Mouse (Mus musculus) gastrocnemius, postnatal 4 days (tissue): ENCODE results near the gene Cdkl3. TPM values are rescaled to one million over a fixed set of nuclear protein-coding genes. Genes with fewer than 3 reads are reported as not detected.
A peak's percentile ranks its signal among the peaks of the same experiment; 100 is the strongest.

Source experiments
- DNase-seq, 2 experiments: peaks; one replicate each; pipeline ENCODE4 v3.0.0; 2021 to 2022; ENCODE audit warnings: low spot score in 2 of 2, mixed read lengths in 2 of 2
- long read RNA-seq, 2 experiments: library from polyadenylated mRNA; stranded (forward); transcript quantifications; one replicate each; pipeline ENCODE4 v2.0.0; 2021
- total RNA-seq, 2 experiments: library from RNA; stranded (reverse); gene quantifications; 2 replicates each; pipeline ENCODE4 v1.2.3; 2021

The Cdkl3 gene
- 10 to 100 TPM; 11.1 to 14.0 TPM for total RNA-seq
- long read RNA-seq, experiment 1, partial matches to known transcripts = 0 of 10 reads
- long read RNA-seq, experiment 1, other reads (novel, unspliced or antisense) = 10 of 10 reads
- long read RNA-seq, experiment 2, partial matches to known transcripts = 0 of 12 reads
- long read RNA-seq, experiment 2, other reads (novel, unspliced or antisense) = 11 of 12 reads

GRCm38 (mm10) chr11:52003772-52004528 lies at the start of gene Cdkl3:
Gene Cdkl3, plus strand, starts transcription at chr11:52004221.
- peak; percentile 86 to 93 for DNase-seq

GRCm38 (mm10) chr11:51956112-51956511 lies 47.9 kb upstream of the Cdkl3 start:
- DNase-seq = no peak

- no peak for DNase-seq
These were observed 46.3 kb upstream of the Cdkl3 start for GRCm38 (mm10) chr11:51957760-51958159.

GRCm38 (mm10) chr11:51959511-51959910 lies 44.5 kb upstream of the Cdkl3 start:
- no peak for DNase-seq

GRCm38 (mm10) chr11:51960061-51960460 lies 44.0 kb upstream of the Cdkl3 start:
- DNase-seq = no peak

GRCm38 (mm10) chr11:51960967-51961471 lies 43.0 kb upstream of the Cdkl3 start:
- no peak for DNase-seq

- DNase-seq = no peak
These were observed 42.3 kb upstream of the Cdkl3 start for GRCm38 (mm10) chr11:51961761-51962160.

GRCm38 (mm10) chr11:51962277-51962676 lies 41.7 kb upstream of the Cdkl3 start:
- DNase-seq = no peak

GRCm38 (mm10) chr11:51966651-51967050 lies 37.4 kb upstream of the Cdkl3 start:
- no peak for DNase-seq

- peak; percentile 86 to 95 for DNase-seq
These were observed 36.3 kb upstream of the Cdkl3 start, which contains the start of gene Cdkn2aipnl for GRCm38 (mm10) chr11:51967443-51968401. Gene Cdkn2aipnl, plus strand, starts transcription at chr11:51967661.

- no peak for DNase-seq
These were observed 35.1 kb upstream of the Cdkl3 start for GRCm38 (mm10) chr11:51968896-51969295.

- DNase-seq = no peak
These were observed 34.5 kb upstream of the Cdkl3 start for GRCm38 (mm10) chr11:51969511-51969910.

GRCm38 (mm10) chr11:51971644-51972043 lies 32.4 kb upstream of the Cdkl3 start:
- no peak for DNase-seq

- peak; percentile 49 to 68 for DNase-seq
These were observed 4.3 kb upstream of the Cdkl3 start for GRCm38 (mm10) chr11:51999611-52000289.

- peak; percentile 91 to 95 for DNase-seq
These were observed 3.6 kb upstream of the Cdkl3 start, which contains the start of gene Ube2b for GRCm38 (mm10) chr11:52000290-52000962. Gene Ube2b, minus strand, starts transcription at chr11:52000762.

- DNase-seq = no peak
These were observed 2.7 kb upstream of the Cdkl3 start for GRCm38 (mm10) chr11:52001341-52001740.

- DNase-seq = no peak
These were observed 2.2 kb upstream of the Cdkl3 start for GRCm38 (mm10) chr11:52001861-52002260.

GRCm38 (mm10) chr11:52002842-52003504 lies 1.0 kb upstream of the Cdkl3 start:
- no peak for DNase-seq

- no peak for DNase-seq
These were observed 583 bp upstream of the Cdkl3 start for GRCm38 (mm10) chr11:52003505-52003771.

- DNase-seq = no peak
These were observed 1.6 kb downstream of the Cdkl3 start for GRCm38 (mm10) chr11:52005586-52005985.
